Mouse (Mus musculus): ENCODE measurements around the gene Ccdc71l.

GRCm38 (mm10) chr12:32351874-32352273, 26.6 kb upstream of the Ccdc71l start:
- TF ChIP-seq POLR2A (IDR thresholded peaks at IDR 0.05; ENCODE audit: low read depth, low read length) (no peak), CTCF (conservative IDR thresholded peaks at IDR 0.05; ENCODE audit: insufficient read depth, insufficient read length, low read depth, low read length) (no peak)
